Mouse (Mus musculus) cerebellum, postnatal 10 days (tissue): ENCODE results near the gene Eif2s1.
A peak's percentile ranks its signal among the peaks of the same experiment; 100 is the strongest.
"Not testable (repeated sequence)": the region's sequence is repeated elsewhere in the genome, so short reads cannot be mapped to it uniquely, and the experiment has no call there.

ENCODE experiments used
- DNase-seq, 2 experiments: peaks; one replicate each; pipeline ENCODE4 v3.0.0; 2021; ENCODE audit warnings: mixed read lengths in 2 of 2

The Eif2s1 gene

GRCm38 (mm10) chr12:78916278-78916677, 54.7 kb downstream of the Eif2s1 start:
- DNase-seq, result no peak

DNA sequence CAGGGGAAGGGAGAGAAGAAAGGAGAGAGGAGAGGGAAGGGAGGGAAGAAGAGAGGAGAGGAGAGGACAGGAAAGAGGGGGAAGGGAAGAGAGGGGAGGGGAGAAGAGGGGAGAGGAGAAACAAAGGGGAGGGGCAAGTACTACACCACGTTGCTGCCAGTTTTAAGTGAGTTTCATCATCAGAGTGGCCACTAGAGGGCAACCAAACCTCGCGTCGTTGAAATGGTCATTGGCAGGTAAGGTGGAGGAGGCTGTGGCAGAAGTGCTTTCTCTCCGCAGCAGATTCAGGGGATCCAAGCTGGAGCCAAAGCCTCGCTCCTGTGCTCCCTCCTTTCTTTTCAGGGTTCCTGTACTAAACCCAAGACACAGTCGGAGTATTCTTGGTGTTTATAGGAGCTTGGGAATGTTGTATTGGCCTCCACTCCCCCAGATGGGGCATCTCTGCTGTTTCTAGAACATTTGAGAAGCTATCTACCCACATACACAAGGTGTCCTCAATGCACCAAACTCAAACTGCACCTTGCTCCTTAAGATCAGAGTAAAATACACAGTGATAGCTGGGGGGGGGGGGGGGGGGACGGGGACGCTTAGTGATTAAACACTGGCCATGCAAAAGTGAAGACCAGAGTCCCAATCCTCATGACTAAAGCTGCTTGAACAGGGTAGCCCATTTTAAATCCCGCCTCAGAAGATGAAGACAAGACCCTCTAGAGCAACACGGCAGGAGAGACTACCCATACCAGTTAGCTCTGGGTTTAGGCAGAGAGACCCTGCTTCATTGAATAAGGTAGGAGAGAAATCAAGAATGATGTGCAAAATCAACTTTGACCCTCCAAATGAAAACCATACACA, 56.8 kb downstream of the Eif2s1 start:
- peak; percentile 92 to 93 for DNase-seq

DNA sequence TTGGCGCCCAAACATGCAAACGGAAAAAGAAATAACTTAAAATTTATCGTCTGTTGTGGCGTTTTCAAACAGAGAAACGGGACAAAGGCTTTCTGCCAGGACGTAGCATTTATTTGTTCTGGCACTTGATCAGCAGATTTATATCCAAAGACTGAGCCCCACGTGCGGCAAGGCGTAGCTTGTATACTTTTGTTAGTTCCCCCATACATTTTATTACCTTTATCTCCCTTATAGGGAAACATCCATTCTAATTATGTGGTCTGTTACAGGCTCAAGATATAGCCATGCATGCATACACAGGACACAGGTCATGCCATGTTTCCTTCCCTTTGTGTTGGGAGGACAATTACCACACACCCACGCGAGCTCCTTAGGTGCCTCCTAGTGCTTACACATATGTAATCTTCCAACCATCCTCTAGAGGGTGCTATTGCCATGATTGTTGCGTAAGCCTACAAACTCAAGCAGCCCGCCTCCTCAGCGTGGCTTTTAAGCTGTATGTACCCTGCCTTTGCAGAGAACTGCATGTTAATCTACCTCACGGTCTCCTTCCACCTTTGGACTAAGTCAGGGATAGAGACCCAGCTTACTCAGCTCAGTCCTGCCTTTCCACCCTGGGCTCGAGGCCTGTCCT, 57.6 kb downstream of the Eif2s1 start:
- DNase-seq, result peak; percentile 80 to 89

DNA sequence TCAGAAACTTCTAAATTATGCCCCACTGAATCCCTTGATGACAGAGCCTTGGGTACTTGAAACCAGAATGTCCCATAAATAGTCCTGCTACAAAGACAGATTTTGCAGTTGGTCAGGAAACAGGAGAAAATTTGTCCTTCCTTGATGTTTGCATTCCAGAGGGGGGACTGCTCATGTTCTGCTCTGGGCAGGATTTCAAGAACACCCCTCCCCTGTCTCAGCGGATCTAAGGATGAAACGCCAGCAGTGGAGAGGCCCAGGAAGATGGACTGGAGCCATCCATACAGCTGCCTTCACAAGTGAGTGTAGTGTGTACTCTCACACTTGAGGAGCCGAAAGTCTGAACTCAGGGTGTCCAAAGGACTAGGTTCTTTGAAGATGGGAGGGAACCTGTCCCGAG, 59.8 kb downstream of the Eif2s1 start:
- DNase-seq, result no peak

DNA sequence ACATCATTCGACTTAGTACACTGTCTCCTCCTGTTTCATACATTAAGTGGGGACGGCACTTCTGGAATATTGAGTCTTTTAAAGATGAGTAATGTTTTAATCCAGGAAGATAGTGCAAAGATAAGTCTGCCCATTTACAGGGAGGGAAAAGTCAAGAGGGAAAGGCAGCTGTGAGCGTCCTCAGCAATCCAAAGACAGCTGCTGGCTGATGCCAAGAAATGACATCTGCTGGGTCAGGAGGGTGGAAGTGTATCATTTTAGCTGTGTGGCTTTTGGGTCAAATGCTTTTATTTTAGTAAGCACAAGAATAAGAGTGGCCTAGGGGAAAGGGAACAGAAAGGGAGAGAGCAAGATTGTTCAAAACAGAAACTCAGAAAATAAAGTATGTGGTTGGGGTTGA, 60.4 kb downstream of the Eif2s1 start:
- DNase-seq, result no peak

- DNase-seq, result not testable (repeated sequence)
These were observed 61.4 kb downstream of the Eif2s1 start for GRCm38 (mm10) chr12:78922977-78923376.

GRCm38 (mm10) chr12:78923539-78924189, 62.0 kb downstream of the Eif2s1 start:
- no peak for DNase-seq

DNA sequence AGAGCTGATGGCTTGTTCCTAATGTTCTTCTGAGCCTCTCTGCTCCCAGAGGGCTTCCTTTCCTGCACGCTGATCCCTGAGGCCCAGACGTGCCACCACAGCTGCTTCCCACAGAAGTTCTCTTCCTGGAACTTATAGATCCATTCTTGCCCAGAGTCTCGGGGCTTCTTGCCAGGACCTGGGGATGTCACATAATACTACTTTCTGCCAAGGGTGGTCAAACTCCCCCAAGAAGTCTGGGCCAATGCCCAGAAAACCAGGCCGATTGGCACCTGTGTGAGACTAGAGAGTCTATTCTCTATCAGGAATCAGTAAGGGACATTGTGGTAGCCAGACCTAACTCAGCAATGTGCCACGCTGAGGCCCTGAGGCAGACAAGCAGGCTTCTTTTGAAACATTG, 65.7 kb downstream of the Eif2s1 start:
- DNase-seq, result peak; percentile 49 to 73

DNA sequence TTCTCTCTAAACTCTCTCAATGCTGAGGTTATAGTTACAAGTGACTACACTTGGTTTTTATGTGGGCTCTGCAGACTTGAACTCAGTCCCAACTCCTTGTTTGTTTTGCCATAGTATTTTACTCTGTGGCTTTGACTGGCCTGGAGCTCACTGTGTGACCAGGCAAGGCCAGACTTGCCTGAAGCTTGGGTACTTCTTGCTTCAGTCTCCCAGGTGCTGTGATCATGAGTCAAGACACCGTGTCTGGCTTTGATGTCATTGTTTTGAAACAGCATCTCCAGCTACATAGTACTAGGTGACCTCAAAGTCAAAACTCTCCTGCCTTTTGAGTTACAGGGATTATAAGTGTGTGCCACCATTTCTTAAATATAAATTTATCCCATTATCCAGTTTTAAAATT, 68.3 kb downstream of the Eif2s1 start:
- DNase-seq, result no peak

GRCm38 (mm10) chr12:78936494-78936893, 74.9 kb downstream of the Eif2s1 start:
- DNase-seq, result no peak
